Mouse (Mus musculus): ENCODE results near the gene Tifa. TPM values are rescaled to one million over a fixed set of nuclear protein-coding genes. Genes with fewer than 3 reads are reported as not detected.

Gene Tifa
- 2.3 and 2.6 TPM in 2 replicates for polyA plus RNA-seq (2011; ENCODE audit: insufficient read length, low read depth, missing spikeins)

DNA sequence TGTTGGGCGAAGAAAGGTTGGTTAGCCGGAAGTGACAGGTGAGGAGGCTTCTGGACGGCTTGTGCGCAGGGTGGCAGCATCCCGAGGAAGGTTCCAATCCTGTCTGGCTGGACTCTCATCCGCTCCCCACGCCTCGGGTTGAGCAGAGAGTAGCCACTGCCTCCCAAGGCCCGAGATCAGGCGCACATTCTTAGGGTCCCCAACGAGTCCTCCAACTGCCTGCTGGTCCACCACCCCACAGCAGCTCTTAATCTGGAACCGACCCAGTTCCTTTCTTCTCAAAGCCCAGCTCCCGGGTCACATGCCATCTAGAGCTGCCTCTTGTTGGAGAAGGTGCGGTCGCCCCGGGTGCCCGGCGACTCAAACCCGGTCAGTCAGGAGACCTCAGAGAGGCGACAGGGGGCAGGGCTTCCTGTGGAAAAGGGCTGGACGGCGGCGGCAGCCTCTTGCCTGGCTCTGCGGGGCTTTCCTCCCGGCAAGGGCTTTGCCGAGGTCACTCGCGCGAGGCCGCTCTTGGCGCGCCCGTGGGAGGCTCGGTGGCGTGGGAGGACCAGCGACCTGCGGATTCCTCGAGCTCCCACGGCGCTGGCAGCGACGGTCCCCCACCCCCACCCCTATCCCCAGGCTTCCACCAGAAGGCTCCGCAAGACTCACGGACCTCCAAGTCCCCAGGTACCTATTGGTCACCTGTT lies at the start of gene Tifa:
TSS of gene Tifa (plus strand) at position 306 of the 692 bp plus-strand sequence.
- Histone ChIP-seq H3K4me1 (ENCODE audit: control insufficient read depth, insufficient read depth, low read length) (no peaks in the 10 kb centered on the region), H3K4me3 (ENCODE audit: insufficient read depth, low read length) (peak within 1 kb of the TSS; percentile 51), H3K27ac (ENCODE audit: insufficient read depth, low read length) (no peak within 1 kb of the TSS)
- TF ChIP-seq CTCF (IDR thresholded peaks at IDR 0.05; ENCODE audit: borderline replicate concordance, insufficient read depth, low read length) (no peak), POLR2A (IDR thresholded peaks at IDR 0.05; ENCODE audit: low read depth, low read length) (no peak)

DNA sequence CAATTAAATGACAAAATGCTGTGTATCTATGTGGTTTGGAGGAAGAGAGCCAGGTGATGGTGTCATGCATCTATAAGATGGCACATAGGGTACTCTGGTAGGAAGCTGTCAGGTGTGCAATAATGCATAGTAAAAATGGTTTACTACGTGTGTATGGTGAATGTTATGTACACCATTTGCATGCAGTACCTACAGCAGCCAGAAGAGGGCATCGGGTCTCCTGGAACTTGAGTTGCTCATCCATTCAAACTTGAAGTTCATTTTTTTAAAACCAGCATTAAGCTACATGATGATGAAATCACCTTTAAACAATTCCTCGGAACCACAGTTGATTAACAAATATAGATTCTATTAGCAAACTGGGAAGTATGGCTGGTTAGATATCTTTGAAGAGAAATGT lies 48.1 kb upstream of the Tifa start:
- Histone ChIP-seq H3K4me1 (ENCODE audit: control insufficient read depth, insufficient read depth, low read length) (no peaks in the 10 kb centered on the region), H3K27ac (ENCODE audit: insufficient read depth, low read length) (no peak overlapping the region), H3K4me3 (ENCODE audit: insufficient read depth, low read length) (no peak overlapping the region)
- TF ChIP-seq CTCF (IDR thresholded peaks at IDR 0.05; ENCODE audit: borderline replicate concordance, insufficient read depth, low read length), result no peak
- TF ChIP-seq POLR2A (IDR thresholded peaks at IDR 0.05; ENCODE audit: low read depth, low read length), result no peak

DNA sequence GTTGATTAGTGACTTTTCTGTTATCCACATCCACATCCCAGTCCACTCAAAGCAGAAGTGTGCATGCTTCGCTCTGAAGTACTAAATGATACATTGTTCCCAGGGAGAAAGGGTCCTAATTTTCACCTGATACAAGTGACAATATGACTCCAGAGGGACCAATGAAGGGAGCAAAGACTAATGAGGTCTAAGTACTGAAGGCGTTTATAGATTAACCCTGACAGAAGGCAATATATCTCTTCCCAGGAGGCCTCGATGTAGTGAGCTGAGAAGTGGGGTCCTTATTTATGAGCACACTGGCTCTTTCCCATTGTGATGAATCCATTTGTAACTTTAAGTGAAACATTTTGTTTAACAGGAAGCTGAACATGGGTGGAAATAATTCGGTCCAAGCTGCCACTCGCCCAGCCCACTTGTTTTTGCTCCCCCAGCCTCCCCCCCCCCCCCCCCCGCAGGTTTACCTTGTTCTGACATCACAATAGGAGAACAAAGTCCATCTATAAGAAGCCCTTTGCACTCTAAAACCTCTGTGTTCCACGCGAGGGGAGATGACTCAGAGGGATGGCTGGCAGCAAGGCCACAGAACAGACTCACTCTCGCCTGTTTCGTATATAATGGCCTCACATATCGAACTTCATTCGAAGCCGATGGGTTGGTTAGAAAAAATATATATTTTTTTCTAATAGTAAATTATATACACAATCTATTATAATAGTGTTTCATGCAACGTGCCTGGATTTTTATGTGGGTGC lies 45.8 kb upstream of the Tifa start:
- TF ChIP-seq CTCF (IDR thresholded peaks at IDR 0.05; ENCODE audit: borderline replicate concordance, insufficient read depth, low read length) (no peak), POLR2A (IDR thresholded peaks at IDR 0.05; ENCODE audit: low read depth, low read length) (no peak)
- Histone ChIP-seq H3K4me1 (ENCODE audit: control insufficient read depth, insufficient read depth, low read length) (no peaks in the 10 kb centered on the region), H3K4me3 (ENCODE audit: insufficient read depth, low read length) (no peak overlapping the region), H3K27ac (ENCODE audit: insufficient read depth, low read length) (no peak overlapping the region)

DNA sequence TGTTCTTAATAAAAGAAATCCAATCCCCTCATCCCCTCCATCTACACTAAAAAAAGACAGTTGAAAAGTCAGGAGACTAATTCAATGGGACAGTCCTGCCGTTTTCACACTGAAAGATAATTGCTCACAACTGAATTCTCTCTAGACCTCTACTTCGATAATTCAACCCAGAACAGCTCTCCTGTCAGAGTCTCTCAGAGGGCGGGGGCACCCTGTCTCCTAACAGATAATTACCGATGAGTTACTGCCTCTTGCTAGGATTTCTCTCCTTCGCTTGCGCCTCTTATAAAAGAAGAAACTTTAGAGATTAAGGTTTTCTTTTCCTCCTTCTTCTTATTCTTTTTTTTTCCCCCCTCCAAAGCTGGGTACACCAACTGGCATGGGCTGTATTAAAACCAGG lies 44.1 kb upstream of the Tifa start:
- H3K4me1 ChIP-seq (ENCODE audit: control insufficient read depth, insufficient read depth, low read length), result no peaks in the 10 kb centered on the region
- H3K27ac ChIP-seq (ENCODE audit: insufficient read depth, low read length), result no peak overlapping the region
- H3K4me3 ChIP-seq (ENCODE audit: insufficient read depth, low read length), result no peak overlapping the region
- TF ChIP-seq CTCF (IDR thresholded peaks at IDR 0.05; ENCODE audit: borderline replicate concordance, insufficient read depth, low read length) (no peak), POLR2A (IDR thresholded peaks at IDR 0.05; ENCODE audit: low read depth, low read length) (no peak)

DNA sequence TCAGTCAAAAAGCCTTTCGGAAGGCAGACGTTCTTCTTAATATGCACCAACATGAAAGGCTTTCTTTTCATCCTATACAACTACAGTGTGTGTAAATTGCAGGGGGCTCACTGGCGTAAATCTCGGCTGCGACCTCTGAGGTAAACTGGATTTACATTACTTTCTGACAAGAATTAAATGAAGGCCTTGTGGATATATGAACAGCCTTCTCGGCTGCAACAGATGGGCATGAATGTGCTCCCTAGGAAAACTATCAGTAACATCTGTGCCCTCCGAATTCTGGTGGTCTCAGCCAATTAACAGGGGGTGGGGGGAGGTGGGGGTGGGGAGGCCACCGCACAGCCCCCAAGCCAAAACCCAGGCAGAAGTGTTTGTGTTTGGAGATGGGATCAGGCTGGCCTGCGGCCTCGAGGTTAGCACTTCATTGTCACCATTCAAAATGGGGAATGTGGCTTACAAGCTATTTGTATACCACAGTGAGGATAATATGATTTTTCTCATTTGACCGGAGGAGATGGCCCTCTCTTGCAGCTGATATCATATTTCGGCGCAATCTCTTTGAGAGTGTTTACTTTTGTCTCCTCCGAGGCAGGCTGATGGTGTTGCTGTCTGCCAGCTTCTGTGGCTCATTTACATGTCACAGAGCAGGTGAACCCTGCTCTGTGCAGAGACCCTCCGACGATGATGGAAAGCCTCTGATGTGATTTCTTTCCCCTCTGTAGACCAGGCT lies 43.5 kb upstream of the Tifa start:
- H3K4me3 ChIP-seq (ENCODE audit: insufficient read depth, low read length), result no peak overlapping the region
- TF ChIP-seq CTCF (IDR thresholded peaks at IDR 0.05; ENCODE audit: borderline replicate concordance, insufficient read depth, low read length), result no peak
- TF ChIP-seq POLR2A (IDR thresholded peaks at IDR 0.05; ENCODE audit: low read depth, low read length), result no peak
- H3K27ac ChIP-seq (ENCODE audit: insufficient read depth, low read length), result no peak overlapping the region
- H3K4me1 ChIP-seq (ENCODE audit: control insufficient read depth, insufficient read depth, low read length), result no peaks in the 10 kb centered on the region

DNA sequence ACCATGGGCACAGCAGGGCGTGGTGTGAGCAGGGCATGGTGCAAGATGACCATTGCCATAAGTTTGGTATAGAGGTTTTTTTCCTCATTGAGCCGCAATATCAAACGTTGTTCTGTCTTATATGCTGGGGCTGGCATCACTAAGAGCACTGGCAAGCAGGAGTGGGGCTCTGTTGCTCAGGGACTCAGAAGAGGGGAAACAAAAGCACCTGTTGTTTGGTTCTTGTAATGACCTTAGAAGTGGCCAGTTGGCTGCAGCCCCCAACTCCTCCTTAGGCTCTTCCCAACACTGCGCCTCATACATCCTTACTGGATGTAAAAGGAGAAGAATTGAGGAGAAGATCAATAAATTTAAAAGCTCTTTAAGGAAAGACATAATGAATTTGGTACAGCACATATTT lies 41.0 kb upstream of the Tifa start:
- H3K27ac ChIP-seq (ENCODE audit: insufficient read depth, low read length), result no peak overlapping the region
- TF ChIP-seq CTCF (IDR thresholded peaks at IDR 0.05; ENCODE audit: borderline replicate concordance, insufficient read depth, low read length), result no peak
- no peak for TF ChIP-seq POLR2A (IDR thresholded peaks at IDR 0.05; ENCODE audit: low read depth, low read length)
- H3K4me1 ChIP-seq (ENCODE audit: control insufficient read depth, insufficient read depth, low read length), result no peaks in the 10 kb centered on the region
- H3K4me3 ChIP-seq (ENCODE audit: insufficient read depth, low read length), result no peak overlapping the region

DNA sequence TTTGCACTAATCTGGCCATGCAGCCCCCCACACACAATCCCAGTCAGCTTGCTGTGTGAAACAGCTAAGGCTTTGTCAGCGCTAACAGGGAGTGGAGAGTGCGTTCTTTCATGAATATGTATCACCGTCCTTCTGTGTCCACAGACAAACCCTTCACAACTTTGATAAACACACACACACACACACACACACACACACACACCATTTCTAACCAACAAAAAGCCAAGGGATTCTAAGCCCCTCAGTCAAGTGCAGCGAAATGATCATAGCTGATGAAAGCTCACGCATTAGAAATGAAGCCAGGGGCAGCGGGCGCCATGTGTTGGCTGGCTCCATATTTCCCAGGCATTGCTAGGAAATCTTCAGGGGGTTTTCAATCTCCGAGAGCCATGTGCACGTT lies 40.3 kb upstream of the Tifa start:
- Histone ChIP-seq H3K4me3 (ENCODE audit: insufficient read depth, low read length) (no peak overlapping the region), H3K27ac (ENCODE audit: insufficient read depth, low read length) (no peak overlapping the region), H3K4me1 (ENCODE audit: control insufficient read depth, insufficient read depth, low read length) (no peaks in the 10 kb centered on the region)
- no peak for TF ChIP-seq CTCF (IDR thresholded peaks at IDR 0.05; ENCODE audit: borderline replicate concordance, insufficient read depth, low read length)
- no peak for TF ChIP-seq POLR2A (IDR thresholded peaks at IDR 0.05; ENCODE audit: low read depth, low read length)

DNA sequence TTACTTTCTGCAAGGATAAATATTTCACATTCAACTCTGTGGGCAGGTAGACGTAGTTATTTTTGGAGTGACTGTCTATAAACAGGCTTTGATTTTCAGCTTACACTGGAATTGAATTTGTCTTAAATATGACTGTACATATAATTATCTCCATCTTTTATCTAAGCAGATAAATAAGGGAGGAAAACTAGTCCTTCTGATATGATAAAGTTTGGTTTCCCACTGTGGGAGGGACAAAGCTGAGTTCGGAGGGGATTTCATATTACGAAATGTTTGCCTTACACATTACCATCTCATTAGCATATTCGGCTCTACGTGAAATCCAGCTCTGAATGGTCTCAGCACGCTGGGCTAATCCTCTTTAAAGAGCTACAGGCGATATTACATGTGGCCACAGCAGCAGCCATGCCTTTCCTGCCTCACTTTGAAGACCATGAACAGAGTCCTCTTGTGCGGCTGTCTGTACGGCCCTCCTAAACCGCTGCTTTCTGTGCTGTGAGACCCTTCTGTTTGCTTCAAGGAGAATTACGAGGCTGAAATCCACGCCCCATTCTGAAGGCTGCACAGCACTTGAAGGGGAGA lies 39.5 kb upstream of the Tifa start:
- TF ChIP-seq POLR2A (IDR thresholded peaks at IDR 0.05; ENCODE audit: low read depth, low read length), result no peak
- TF ChIP-seq CTCF (IDR thresholded peaks at IDR 0.05; ENCODE audit: borderline replicate concordance, insufficient read depth, low read length), result no peak
- no peak overlapping the region for H3K27ac ChIP-seq (ENCODE audit: insufficient read depth, low read length)
- H3K4me1 ChIP-seq (ENCODE audit: control insufficient read depth, insufficient read depth, low read length), result no peaks in the 10 kb centered on the region
- H3K4me3 ChIP-seq (ENCODE audit: insufficient read depth, low read length), result no peak overlapping the region

DNA sequence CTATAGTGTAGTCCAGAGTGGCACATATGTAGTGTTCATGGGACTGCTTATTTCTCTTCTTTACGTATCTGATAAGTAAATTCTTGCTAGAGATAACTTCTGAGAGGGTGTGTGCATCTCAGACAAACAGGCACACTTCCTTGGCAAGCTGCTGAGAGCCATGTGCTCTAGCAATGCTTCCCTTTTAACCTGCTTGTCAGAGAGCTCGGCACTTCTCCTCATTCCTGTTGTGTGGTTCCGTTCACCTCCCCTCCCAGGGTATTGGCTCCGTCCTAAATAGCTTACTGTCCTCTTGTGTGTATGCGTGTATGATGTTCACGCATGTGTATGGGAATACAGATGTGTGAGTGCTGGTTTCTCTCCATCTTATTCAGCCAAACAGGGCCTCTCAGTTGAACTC lies 33.1 kb upstream of the Tifa start:
- TF ChIP-seq POLR2A (IDR thresholded peaks at IDR 0.05; ENCODE audit: low read depth, low read length), result no peak
- TF ChIP-seq CTCF (IDR thresholded peaks at IDR 0.05; ENCODE audit: borderline replicate concordance, insufficient read depth, low read length), result no peak
- no peak overlapping the region for H3K4me3 ChIP-seq (ENCODE audit: insufficient read depth, low read length)
- H3K4me1 ChIP-seq (ENCODE audit: control insufficient read depth, insufficient read depth, low read length), result no peaks in the 10 kb centered on the region
- H3K27ac ChIP-seq (ENCODE audit: insufficient read depth, low read length), result no peak overlapping the region

Measured in embryonic fibroblast, embryonic 13.5 days (primary cell).